Mouse (Mus musculus): ENCODE data around the gene Gsdma. TPM values are rescaled to one million over a fixed set of nuclear protein-coding genes. Genes with fewer than 3 reads are reported as not detected.
"Not testable (repeated sequence)": the region's sequence is repeated elsewhere in the genome, so short reads cannot be mapped to it uniquely, and the experiment has no call there.

Gene Gsdma
- polyA plus RNA-seq (2011; ENCODE audit: insufficient read depth, insufficient read length, low read depth, missing spikeins), result 0.22 and 0.56 TPM in 2 replicates

DNA sequence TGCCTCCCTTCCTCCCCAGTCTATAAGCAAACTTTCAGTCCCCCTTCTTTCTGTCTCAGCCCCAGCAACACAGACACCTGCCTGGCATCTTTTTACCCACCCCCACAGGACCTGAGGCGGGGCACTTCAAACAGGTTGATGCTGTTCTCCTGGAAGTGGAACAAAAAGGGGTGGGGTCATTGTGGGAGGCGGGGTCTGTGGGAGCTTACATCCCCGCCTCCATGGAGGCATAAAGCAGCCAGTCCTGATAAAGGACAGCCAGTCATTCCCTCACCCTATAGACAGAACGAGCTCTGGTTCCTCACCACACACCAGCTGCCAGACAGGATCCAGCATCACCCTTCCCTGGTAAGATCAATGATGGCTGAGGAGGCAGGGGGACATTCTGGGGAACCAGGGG lies at the start of gene Gsdma:
TSS of gene Gsdma (plus strand) at position 261 of the 400 bp plus-strand sequence.
- no peak within 1 kb of the TSS for H3K27ac ChIP-seq (ENCODE audit: insufficient read depth, low read length)
- H3K9me3 ChIP-seq (replicated peaks; ENCODE audit: control insufficient read depth, insufficient read depth, low read length, poor library complexity, severe bottlenecking), result no peaks in the 10 kb centered on the region
- H3K36me3 ChIP-seq (ENCODE audit: control insufficient read depth, insufficient read depth, low read length, poor library complexity, severe bottlenecking), result no peaks in the 10 kb centered on the region
- no peak within 1 kb of the TSS for H3K4me3 ChIP-seq (ENCODE audit: low read depth, low read length)
- H3K9ac ChIP-seq (ENCODE audit: low read depth, poor library complexity, severe bottlenecking), result no peak within 1 kb of the TSS
- H3K4me1 ChIP-seq (ENCODE audit: control insufficient read depth, insufficient read depth, low read length), result no peaks in the 10 kb centered on the region
- TF ChIP-seq EP300 (IDR thresholded peaks at IDR 0.05; ENCODE audit: insufficient read depth, low read depth, low read length), result no peak
- TF ChIP-seq CTCF (IDR thresholded peaks at IDR 0.05; ENCODE audit: low read depth, low read length), result no peak
- TF ChIP-seq POLR2A (IDR thresholded peaks at IDR 0.05; ENCODE audit: insufficient read depth, low read length), result no peak
- H3K27me3 ChIP-seq (ENCODE audit: control insufficient read depth, insufficient read depth, low read length, poor library complexity, severe bottlenecking), result no peaks in the 10 kb centered on the region

DNA sequence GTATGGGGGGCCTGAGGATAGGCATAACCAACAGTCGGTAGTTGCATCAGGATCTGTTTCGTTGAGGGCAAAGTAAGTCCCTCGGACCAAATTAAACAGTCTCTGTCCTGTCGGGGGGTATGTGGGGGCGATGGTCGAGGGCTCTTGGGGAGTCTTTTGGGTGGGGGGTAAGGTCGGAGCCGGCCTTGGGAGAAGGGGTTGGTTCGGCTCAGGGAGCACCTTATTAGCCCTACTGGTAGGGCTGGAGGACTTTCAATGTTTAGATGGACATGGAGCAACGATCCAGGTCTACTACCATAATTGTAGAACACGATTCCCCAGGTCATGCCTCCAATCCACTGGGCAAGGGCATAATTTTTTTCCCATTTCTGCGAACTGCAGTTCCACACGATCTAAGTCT lies 43.4 kb upstream of the Gsdma start:
- Histone ChIP-seq H3K27me3 (ENCODE audit: control insufficient read depth, insufficient read depth, low read length, poor library complexity, severe bottlenecking) (no peaks in the 10 kb centered on the region), H3K4me3 (ENCODE audit: low read depth, low read length) (no peak overlapping the region), H3K9ac (ENCODE audit: low read depth, poor library complexity, severe bottlenecking) (no peak overlapping the region), H3K4me1 (ENCODE audit: control insufficient read depth, insufficient read depth, low read length) (no peaks in the 10 kb centered on the region), H3K9me3 (replicated peaks; ENCODE audit: control insufficient read depth, insufficient read depth, low read length, poor library complexity, severe bottlenecking) (peaks cover 20% of the 10 kb centered on the region), H3K27ac (ENCODE audit: insufficient read depth, low read length) (no peak overlapping the region), H3K36me3 (ENCODE audit: control insufficient read depth, insufficient read depth, low read length, poor library complexity, severe bottlenecking) (no peaks in the 10 kb centered on the region)
- TF ChIP-seq EP300 (IDR thresholded peaks at IDR 0.05; ENCODE audit: insufficient read depth, low read depth, low read length) (no peak), CTCF (IDR thresholded peaks at IDR 0.05; ENCODE audit: low read depth, low read length) (no peak), POLR2A (IDR thresholded peaks at IDR 0.05; ENCODE audit: insufficient read depth, low read length) (no peak)

GRCm38 (mm10) chr11:98623981-98624380 lies 40.2 kb upstream of the Gsdma start:
- not testable (repeated sequence) for H3K36me3 ChIP-seq (ENCODE audit: control insufficient read depth, insufficient read depth, low read length, poor library complexity, severe bottlenecking); H3K4me3 ChIP-seq (ENCODE audit: low read depth, low read length); H3K27ac ChIP-seq (ENCODE audit: insufficient read depth, low read length); H3K9ac ChIP-seq (ENCODE audit: low read depth, poor library complexity, severe bottlenecking); H3K4me1 ChIP-seq (ENCODE audit: control insufficient read depth, insufficient read depth, low read length); H3K27me3 ChIP-seq (ENCODE audit: control insufficient read depth, insufficient read depth, low read length, poor library complexity, severe bottlenecking)
- peaks cover 20% of the 10 kb centered on the region for H3K9me3 ChIP-seq (replicated peaks; ENCODE audit: control insufficient read depth, insufficient read depth, low read length, poor library complexity, severe bottlenecking)

DNA sequence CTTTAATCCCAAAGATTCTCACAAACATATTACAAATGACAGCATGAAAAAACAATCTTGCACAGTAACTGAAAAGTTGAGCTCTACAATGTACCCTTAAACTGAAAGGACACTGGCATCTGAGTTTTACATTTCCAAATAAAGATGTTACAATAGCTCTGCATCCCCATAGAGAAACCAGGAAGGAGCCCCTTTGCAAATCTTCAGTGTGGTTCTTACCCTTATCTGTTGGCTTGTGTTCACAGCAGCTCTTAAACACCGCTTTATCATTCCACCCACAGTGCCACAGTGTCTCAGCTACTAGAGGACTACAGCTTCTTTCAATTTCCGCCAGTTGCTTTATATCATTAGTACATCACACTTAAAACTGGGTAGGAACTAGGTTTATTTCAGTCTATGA lies 39.8 kb upstream of the Gsdma start:
- not testable (repeated sequence) for H3K4me3 ChIP-seq (ENCODE audit: low read depth, low read length); H3K36me3 ChIP-seq (ENCODE audit: control insufficient read depth, insufficient read depth, low read length, poor library complexity, severe bottlenecking); H3K27ac ChIP-seq (ENCODE audit: insufficient read depth, low read length); H3K4me1 ChIP-seq (ENCODE audit: control insufficient read depth, insufficient read depth, low read length); H3K27me3 ChIP-seq (ENCODE audit: control insufficient read depth, insufficient read depth, low read length, poor library complexity, severe bottlenecking); H3K9ac ChIP-seq (ENCODE audit: low read depth, poor library complexity, severe bottlenecking)
- H3K9me3 ChIP-seq (replicated peaks; ENCODE audit: control insufficient read depth, insufficient read depth, low read length, poor library complexity, severe bottlenecking), result peaks cover 20% of the 10 kb centered on the region

GRCm38 (mm10) chr11:98625611-98626410 lies 38.3 kb upstream of the Gsdma start, which contains the start of the genes Gm12355 and Gsdma3:
Gene Gm12355, minus strand, starts transcription at chr11:98625661.
Gene Gsdma3, plus strand, starts transcription at chr11:98626360.
- peaks cover 13% of the 10 kb centered on the region for H3K9me3 ChIP-seq (replicated peaks; ENCODE audit: control insufficient read depth, insufficient read depth, low read length, poor library complexity, severe bottlenecking)
- TF ChIP-seq CTCF (IDR thresholded peaks at IDR 0.05; ENCODE audit: low read depth, low read length) (no peak), EP300 (IDR thresholded peaks at IDR 0.05; ENCODE audit: insufficient read depth, low read depth, low read length) (no peak), POLR2A (IDR thresholded peaks at IDR 0.05; ENCODE audit: insufficient read depth, low read length) (no peak)
- H3K27ac ChIP-seq (ENCODE audit: insufficient read depth, low read length), result no peak within 1 kb of the TSS
- no peaks in the 10 kb centered on the region for H3K36me3 ChIP-seq (ENCODE audit: control insufficient read depth, insufficient read depth, low read length, poor library complexity, severe bottlenecking)
- H3K4me1 ChIP-seq (ENCODE audit: control insufficient read depth, insufficient read depth, low read length), result no peaks in the 10 kb centered on the region
- no peak within 1 kb of the TSS for H3K4me3 ChIP-seq (ENCODE audit: low read depth, low read length)
- H3K9ac ChIP-seq (ENCODE audit: low read depth, poor library complexity, severe bottlenecking), result no peak within 1 kb of the TSS
- no peaks in the 10 kb centered on the region for H3K27me3 ChIP-seq (ENCODE audit: control insufficient read depth, insufficient read depth, low read length, poor library complexity, severe bottlenecking)

GRCm38 (mm10) chr11:98628706-98629105 lies 35.4 kb upstream of the Gsdma start:
- 0 out of 2 replicates have a peak, but pooled peaks cover 3% of the 10 kb centered on the region for H3K9me3 ChIP-seq (replicated peaks; ENCODE audit: control insufficient read depth, insufficient read depth, low read length, poor library complexity, severe bottlenecking)
- H3K27ac ChIP-seq (ENCODE audit: insufficient read depth, low read length), result no peak overlapping the region
- H3K9ac ChIP-seq (ENCODE audit: low read depth, poor library complexity, severe bottlenecking), result no peak overlapping the region
- H3K36me3 ChIP-seq (ENCODE audit: control insufficient read depth, insufficient read depth, low read length, poor library complexity, severe bottlenecking), result no peaks in the 10 kb centered on the region
- TF ChIP-seq CTCF (IDR thresholded peaks at IDR 0.05; ENCODE audit: low read depth, low read length) (no peak), POLR2A (IDR thresholded peaks at IDR 0.05; ENCODE audit: insufficient read depth, low read length) (no peak), EP300 (IDR thresholded peaks at IDR 0.05; ENCODE audit: insufficient read depth, low read depth, low read length) (no peak)
- no peak overlapping the region for H3K4me3 ChIP-seq (ENCODE audit: low read depth, low read length)
- H3K27me3 ChIP-seq (ENCODE audit: control insufficient read depth, insufficient read depth, low read length, poor library complexity, severe bottlenecking), result no peaks in the 10 kb centered on the region
- no peaks in the 10 kb centered on the region for H3K4me1 ChIP-seq (ENCODE audit: control insufficient read depth, insufficient read depth, low read length)

Measured in ES-Bruce4 (cell line).